Mouse (Mus musculus) MN1 (cell line): ENCODE data around the gene Tbc1d19.

Experiments used
- DNase-seq: peaks from one replicate; pipeline ENCODE4 v3.0.0-alpha.2; 2016; ENCODE audit warnings: low spot score

Gene Tbc1d19

GRCm38 (mm10) chr5:53809115-53809991 is at the start of gene Tbc1d19:
Tbc1d19 (plus strand) TSS chr5:53809606.
- peak; percentile 93 for DNase-seq

- no peak for DNase-seq
These were observed 49.5 kb upstream of the Tbc1d19 start for GRCm38 (mm10) chr5:53759912-53760311.

GRCm38 (mm10) chr5:53760914-53761313 is 48.5 kb upstream of the Tbc1d19 start:
- no peak for DNase-seq

GRCm38 (mm10) chr5:53761346-53761745 is 48.1 kb upstream of the Tbc1d19 start:
- DNase-seq = no peak

GRCm38 (mm10) chr5:53784818-53785520 is 24.4 kb upstream of the Tbc1d19 start:
- DNase-seq = peak; percentile 52

- no peak for DNase-seq
These were observed 8.0 kb upstream of the Tbc1d19 start for GRCm38 (mm10) chr5:53801379-53801778.

GRCm38 (mm10) chr5:53819711-53820110 is 10.3 kb downstream of the Tbc1d19 start:
- no peak for DNase-seq

GRCm38 (mm10) chr5:53825886-53826285 is 16.5 kb downstream of the Tbc1d19 start:
- no peak for DNase-seq

GRCm38 (mm10) chr5:53834489-53834888 is 25.1 kb downstream of the Tbc1d19 start:
- DNase-seq = no peak

- no peak for DNase-seq
These were observed 31.9 kb downstream of the Tbc1d19 start for GRCm38 (mm10) chr5:53841256-53841655.

- no peak for DNase-seq
These were observed 39.0 kb downstream of the Tbc1d19 start for GRCm38 (mm10) chr5:53848294-53848942.

- no peak for DNase-seq
These were observed 43.2 kb downstream of the Tbc1d19 start for GRCm38 (mm10) chr5:53852574-53852973.

GRCm38 (mm10) chr5:53854561-53854960 is 45.2 kb downstream of the Tbc1d19 start:
- no peak for DNase-seq

GRCm38 (mm10) chr5:53856011-53856410 is 46.6 kb downstream of the Tbc1d19 start:
- DNase-seq = no peak

GRCm38 (mm10) chr5:53865146-53865545 is 55.7 kb downstream of the Tbc1d19 start:
- DNase-seq = no peak

- no peak for DNase-seq
These were observed 56.6 kb downstream of the Tbc1d19 start for GRCm38 (mm10) chr5:53865991-53866390.

GRCm38 (mm10) chr5:53871665-53872312 is 62.4 kb downstream of the Tbc1d19 start:
- peak; percentile 57 for DNase-seq

GRCm38 (mm10) chr5:53874966-53875365 is 65.6 kb downstream of the Tbc1d19 start:
- no peak for DNase-seq

- no peak for DNase-seq
These were observed 71.3 kb downstream of the Tbc1d19 start for GRCm38 (mm10) chr5:53880724-53881123.

GRCm38 (mm10) chr5:53881381-53881990 is 72.1 kb downstream of the Tbc1d19 start:
- DNase-seq = no peak

- DNase-seq = no peak
These were observed 92.0 kb downstream of the Tbc1d19 start for GRCm38 (mm10) chr5:53901406-53901805.

GRCm38 (mm10) chr5:53902757-53903156 is 93.4 kb downstream of the Tbc1d19 start:
- no peak for DNase-seq
